Mouse (Mus musculus) CH12.LX (cell line): ENCODE results near the gene Ldha. TPM values are rescaled to one million over a fixed set of nuclear protein-coding genes. Genes with fewer than 3 reads are reported as not detected.

Experiments used
- DNase-seq: peaks from one replicate; pipeline ENCODE4 v3.0.0-alpha.2; 2013; ENCODE audit errors: extremely low read depth
- H3K27ac ChIP-seq: 2 replicates; pipeline ENCODE4 v1.5.1; 2012; ENCODE audit warnings: low read depth, mild to moderate bottlenecking, control low read depth, moderate library complexity; ENCODE audit not compliant: insufficient read depth
- H3K27me3 ChIP-seq: replicated peaks from 2 replicates; pipeline ENCODE3; 2012; ENCODE audit warnings: inconsistent platforms
- H3K36me3 ChIP-seq, 2 experiments: replicated peaks in 1 of 2; 2 replicates each; pipeline versions ENCODE3 to v1.6.1; 2012; ENCODE audit warnings: inconsistent platforms in 1 of 2, low read length in 1 of 2, mild to moderate bottlenecking in 1 of 2, mixed read lengths in 1 of 2, moderate library complexity in 1 of 2; ENCODE audit not compliant: control insufficient read depth in 1 of 2, insufficient read depth in 1 of 2
- H3K4me1 ChIP-seq, 2 experiments: 2 replicates each; pipeline ENCODE4 v1.6.1; 2012; ENCODE audit warnings: inconsistent platforms in 1 of 2, moderate library complexity in 1 of 2; ENCODE audit not compliant: insufficient read depth in 2 of 2, control insufficient read depth in 1 of 2
- H3K4me2 ChIP-seq: 2 replicates; pipeline ENCODE4 v1.6.1; 2012; ENCODE audit warnings: low read depth, mild to moderate bottlenecking, control low read depth; ENCODE audit not compliant: poor library complexity, insufficient read depth, severe bottlenecking
- H3K4me3 ChIP-seq, 3 experiments: fragments of 150-350 bp in 1 of 3; sonication (generic) in 1 of 3; replicated peaks in 1 of 3; 2 replicates each; pipeline versions ENCODE3 to v1.5.1; 2011 to 2012; ENCODE audit warnings: low read depth in 2 of 3, low read length in 2 of 3, mild to moderate bottlenecking in 2 of 3, moderate library complexity in 2 of 3, control low read depth in 1 of 3, improper control_type of control experiment in 1 of 3, inconsistent platforms in 1 of 3, mixed read lengths in 1 of 3; ENCODE audit not compliant: poor library complexity in 1 of 3
- H3K79me2 ChIP-seq: replicated peaks from 2 replicates; pipeline ENCODE4 v1.6.1; 2012; ENCODE audit warnings: mild to moderate bottlenecking, moderate library complexity; ENCODE audit not compliant: control insufficient read depth, poor library complexity, insufficient read depth, severe bottlenecking; ENCODE audit errors: extremely low read depth
- H3K9ac ChIP-seq: 2 replicates; pipeline ENCODE4 v1.6.1; 2012; ENCODE audit warnings: low read depth, mild to moderate bottlenecking, control low read depth, moderate library complexity; ENCODE audit not compliant: insufficient read depth
- H3K9me3 ChIP-seq: replicated peaks from 2 replicates; pipeline ENCODE3; 2012; ENCODE audit warnings: low read length, inconsistent platforms, mixed read lengths
- BHLHE40 ChIP-seq: IDR thresholded peaks from 2 replicates; pipeline ENCODE4 v1.6.1; 2011; ENCODE audit warnings: mild to moderate bottlenecking, low read depth, low read length, improper control_type of control experiment
- CHD1 ChIP-seq: IDR thresholded peaks from 2 replicates; pipeline ENCODE4 v1.6.1; 2012; ENCODE audit warnings: low read depth, low read length, improper control_type of control experiment, inconsistent platforms
- CHD2 ChIP-seq: IDR thresholded peaks from 2 replicates; pipeline ENCODE4 v1.6.1; 2011; ENCODE audit warnings: low read length, improper control_type of control experiment
- CTCF ChIP-seq, 2 experiments: IDR thresholded peaks in 1 of 2; conservative IDR thresholded peaks in 1 of 2; 2 replicates each; pipeline ENCODE4 v1.5.1; 2011 to 2012; ENCODE audit warnings: low read depth in 2 of 2, low read length in 2 of 2, improper control_type of control experiment in 1 of 2, inconsistent platforms in 1 of 2, mild to moderate bottlenecking in 1 of 2, moderate library complexity in 1 of 2
- E2F4 ChIP-seq: IDR thresholded peaks from 2 replicates; pipeline ENCODE4 v1.6.1; 2011; ENCODE audit warnings: low read depth, low read length, improper control_type of control experiment; ENCODE audit not compliant: insufficient replicate concordance
- ELF1 ChIP-seq: IDR thresholded peaks from 2 replicates; pipeline ENCODE4 v1.6.1; 2014; ENCODE audit warnings: low read depth, mild to moderate bottlenecking, inconsistent platforms, low read length, improper control_type of control experiment
- EP300 ChIP-seq: IDR thresholded peaks from 2 replicates; pipeline ENCODE4 v1.6.1; 2011; ENCODE audit warnings: low read length, improper control_type of control experiment
- ETS1 ChIP-seq: conservative IDR thresholded peaks from 2 replicates; pipeline ENCODE4 v1.6.1; 2012; ENCODE audit warnings: low read depth, mild to moderate bottlenecking, inconsistent platforms, low read length, improper control_type of control experiment, moderate library complexity
- GABPA ChIP-seq: IDR thresholded peaks from 2 replicates; pipeline ENCODE4 v1.6.1; 2012; ENCODE audit warnings: low read depth, low read length, improper control_type of control experiment, inconsistent platforms; ENCODE audit not compliant: insufficient replicate concordance
- HCFC1 ChIP-seq: IDR thresholded peaks from 2 replicates; pipeline ENCODE4 v1.6.1; 2012; ENCODE audit warnings: low read depth, mild to moderate bottlenecking, inconsistent platforms, low read length, improper control_type of control experiment
- IRF4 ChIP-seq: IDR thresholded peaks from 2 replicates; pipeline ENCODE4 v1.6.1; 2014; ENCODE audit warnings: low read depth, mild to moderate bottlenecking, inconsistent platforms, low read length, improper control_type of control experiment
- JUN ChIP-seq: IDR thresholded peaks from 2 replicates; pipeline ENCODE4 v1.6.1; 2011; ENCODE audit warnings: low read depth, mild to moderate bottlenecking, low read length, improper control_type of control experiment, moderate library complexity; ENCODE audit not compliant: insufficient read depth
- JUND ChIP-seq: conservative IDR thresholded peaks from 2 replicates; pipeline ENCODE4 v1.6.1; 2011; ENCODE audit warnings: low read depth, low read length, improper control_type of control experiment
- KAT2A ChIP-seq: IDR thresholded peaks from 2 replicates; pipeline ENCODE4 v1.6.1; 2012; ENCODE audit warnings: low read length, improper control_type of control experiment, inconsistent platforms; ENCODE audit not compliant: insufficient replicate concordance
- MAFK ChIP-seq: IDR thresholded peaks from 2 replicates; pipeline ENCODE4 v1.6.1; 2011; ENCODE audit warnings: low read length, improper control_type of control experiment; ENCODE audit not compliant: insufficient replicate concordance
- MAX ChIP-seq: IDR thresholded peaks from 2 replicates; pipeline ENCODE4 v1.6.1; 2011; ENCODE audit warnings: low read length, improper control_type of control experiment
- MAZ ChIP-seq: IDR thresholded peaks from 2 replicates; pipeline ENCODE4 v1.6.1; 2012; ENCODE audit warnings: low read depth, mild to moderate bottlenecking, inconsistent platforms, low read length, improper control_type of control experiment, moderate library complexity
- MEF2A ChIP-seq: IDR thresholded peaks from 2 replicates; pipeline ENCODE4 v1.6.1; 2014; ENCODE audit warnings: low read depth, mild to moderate bottlenecking, inconsistent platforms, low read length, improper control_type of control experiment, borderline replicate concordance
- MXI1 ChIP-seq: IDR thresholded peaks from 2 replicates; pipeline ENCODE4 v1.6.1; 2011; ENCODE audit warnings: mild to moderate bottlenecking, low read depth, low read length, improper control_type of control experiment
- MYC ChIP-seq: IDR thresholded peaks from 2 replicates; pipeline ENCODE4 v1.6.1; 2011; ENCODE audit warnings: low read depth, mild to moderate bottlenecking, improper control_type of control experiment, low read length
- NELFE ChIP-seq: IDR thresholded peaks from 2 replicates; pipeline ENCODE4 v1.6.1; 2011; ENCODE audit warnings: low read depth, low read length, improper control_type of control experiment
- NRF1 ChIP-seq: IDR thresholded peaks from 2 replicates; pipeline ENCODE4 v1.6.1; 2014; ENCODE audit warnings: low read depth, mild to moderate bottlenecking, inconsistent platforms, low read length, improper control_type of control experiment, moderate library complexity
- PAX5 ChIP-seq: IDR thresholded peaks from 2 replicates; pipeline ENCODE4 v1.6.1; 2012; ENCODE audit warnings: low read length, inconsistent platforms, mixed read lengths
- POLR2A ChIP-seq: IDR thresholded peaks from 2 replicates; pipeline ENCODE4 v1.6.1; 2011; ENCODE audit warnings: low read depth, mild to moderate bottlenecking, improper control_type of control experiment, low read length
- POLR2AphosphoS2 ChIP-seq: IDR thresholded peaks from 2 replicates; pipeline ENCODE4 v1.6.1; 2011; ENCODE audit warnings: low read depth, low read length, improper control_type of control experiment
- RAD21 ChIP-seq: IDR thresholded peaks from 2 replicates; pipeline ENCODE4 v1.6.1; 2011; ENCODE audit warnings: low read depth, mild to moderate bottlenecking, low read length, improper control_type of control experiment, moderate library complexity
- RCOR1 ChIP-seq: conservative IDR thresholded peaks from 2 replicates; pipeline ENCODE4 v1.6.1; 2012; ENCODE audit warnings: low read depth, mild to moderate bottlenecking, inconsistent platforms, low read length, improper control_type of control experiment
- SIN3A ChIP-seq: IDR thresholded peaks from 2 replicates; pipeline ENCODE4 v1.6.1; 2012; ENCODE audit warnings: low read length, improper control_type of control experiment, inconsistent platforms
- SMC3 ChIP-seq: IDR thresholded peaks from 2 replicates; pipeline ENCODE4 v1.6.1; 2011; ENCODE audit warnings: low read depth, low read length, improper control_type of control experiment
- TBP ChIP-seq: conservative IDR thresholded peaks from 2 replicates; pipeline ENCODE4 v1.6.1; 2011; ENCODE audit warnings: low read depth, low read length, improper control_type of control experiment
- TCF12 ChIP-seq: IDR thresholded peaks from 2 replicates; pipeline ENCODE4 v1.6.1; 2014; ENCODE audit warnings: low read depth, mild to moderate bottlenecking, inconsistent platforms, low read length, improper control_type of control experiment
- UBTF ChIP-seq: IDR thresholded peaks from 2 replicates; pipeline ENCODE4 v1.6.1; 2012; ENCODE audit warnings: low read depth, mild to moderate bottlenecking, inconsistent platforms, low read length, improper control_type of control experiment, moderate library complexity
- USF1 ChIP-seq: IDR thresholded peaks from 2 replicates; pipeline ENCODE4 v1.6.1; 2014; ENCODE audit warnings: low read depth, mild to moderate bottlenecking, inconsistent platforms, low read length, improper control_type of control experiment
- USF2 ChIP-seq: conservative IDR thresholded peaks from 2 replicates; pipeline ENCODE4 v1.6.1; 2011; ENCODE audit warnings: low read depth, low read length, improper control_type of control experiment
- ZC3H11A ChIP-seq: IDR thresholded peaks from 2 replicates; pipeline ENCODE4 v1.6.1; 2012; ENCODE audit warnings: low read depth, mild to moderate bottlenecking, inconsistent platforms, low read length, improper control_type of control experiment
- ZKSCAN1 ChIP-seq: IDR thresholded peaks from 2 replicates; pipeline ENCODE4 v1.6.1; 2012; ENCODE audit warnings: low read depth, inconsistent platforms, low read length, improper control_type of control experiment, borderline replicate concordance
- ZMIZ1 ChIP-seq: IDR thresholded peaks from 2 replicates; pipeline ENCODE4 v1.6.1; 2012; ENCODE audit warnings: low read depth, mild to moderate bottlenecking, inconsistent platforms, low read length, improper control_type of control experiment
- ZNF384 ChIP-seq: IDR thresholded peaks from 2 replicates; pipeline ENCODE4 v1.6.1; 2012; ENCODE audit warnings: low read depth, low read length, improper control_type of control experiment, inconsistent platforms
- dilution Hi-C: fragments of 300-500 bp; cut with MboI; formaldehyde crosslinking; loops from 2 replicates; pipeline ENCODE4 v1.14.3; 2020; ENCODE audit warnings: low sequenced_read_pairs; ENCODE audit not compliant: extremely low pct_unique_long_range_greater_than_20kb, extremely low pct_ligation_motif_present
- in situ Hi-C: fragments of 300-500 bp; cut with MboI; formaldehyde crosslinking; loops from 3 replicates; pipeline ENCODE4 v1.14.3; 2019; ENCODE audit warnings: low sequenced_read_pairs, low pct_ligation_motif_present, low pct_unique_long_range_greater_than_20kb, mixed read lengths
- polyA plus RNA-seq: library from polyadenylated mRNA; unstranded; fragments of >175 nt; gene quantifications from 2 replicates; pipeline ENCODE4 v1.2.1, GENCODE M21; 2012; ENCODE audit warnings: low read depth; ENCODE audit not compliant: insufficient read length
- total RNA-seq, 2 experiments: library from RNA; depleted of rRNA; stranded (reverse); fragments of 300-350 nt in 1 of 2; fragments of >200 nt in 1 of 2; gene quantifications; 2 replicates each; pipeline ENCODE4 v1.2.3; 2012 to 2014

Gene Ldha
- total and polyA plus RNA-seq, 3 experiments: 970 to 1,555 (median 1,199) TPM

- H3K79me2 ChIP-seq: peaks cover 44% of the 10 kb centered on the region
- peak; percentile 98 for DNase-seq
- H3K4me1 ChIP-seq: peaks cover 2 to 27% of the 10 kb centered on the region in 2 experiments; a peak in 2 of 4 replicates
- TF ChIP-seq MXI1: peak; percentile 77
- no peak for TF ChIP-seq CTCF (conservative IDR thresholded peaks at IDR 0.05 in 1 of 2, IDR thresholded peaks at IDR 0.05 in 1 of 2; ENCODE audit: low read depth in 2 of 2, low read length in 2 of 2)
- TF ChIP-seq POLR2AphosphoS2: no peak
- no peak for TF ChIP-seq UBTF
- TF ChIP-seq MEF2A: no peak
- peak; percentile 97 for TF ChIP-seq BHLHE40
- TF ChIP-seq USF1: peak; percentile 87
- no peak for TF ChIP-seq RAD21
- peak; percentile 87 for TF ChIP-seq USF2
- TF ChIP-seq MAFK: no peak
- TF ChIP-seq MAZ: peak; percentile 81; the same call in 1 of the 2 replicates
- no peak for TF ChIP-seq ETS1
- TF ChIP-seq NRF1: peak; percentile 74
- TF ChIP-seq ELF1: peak; percentile 97
- 0 out of 2 replicates have a peak, but pooled peaks have one; percentile 45 for TF ChIP-seq TBP
- peak; percentile 88 for TF ChIP-seq CHD2
- no peak for TF ChIP-seq JUND
- peak; percentile 96 for TF ChIP-seq SIN3A
- no peak for TF ChIP-seq JUN
- no peak; the same call in 1 of the 2 replicates for TF ChIP-seq GABPA
- no peak for TF ChIP-seq RCOR1
- TF ChIP-seq MYC: peak; percentile 70; the same call in 1 of the 2 replicates
- TF ChIP-seq HCFC1: peak; percentile 85
- TF ChIP-seq KAT2A: peak; percentile 60; the same call in 1 of the 2 replicates
- no peak for TF ChIP-seq CHD1
- TF ChIP-seq ZC3H11A: no peak
- no peak for TF ChIP-seq ZKSCAN1
- no peak for TF ChIP-seq SMC3
- no peak for TF ChIP-seq E2F4
- TF ChIP-seq PAX5: no peak
- TF ChIP-seq EP300: no peak
- TF ChIP-seq ZNF384: no peak
- peak; percentile 95 for TF ChIP-seq MAX
- peak; percentile 58 for TF ChIP-seq NELFE
- peak; percentile 80 for TF ChIP-seq POLR2A
- TF ChIP-seq IRF4: peak; percentile 38; the same call in 1 of the 2 replicates
- TF ChIP-seq ZMIZ1: no peak
- peak; percentile 26; the same call in 1 of the 2 replicates for TF ChIP-seq TCF12
- H3K4me3 ChIP-seq: peak within 1 kb of the TSS; percentile 89 to 95 (median 94)
- H3K27me3 ChIP-seq: no peaks in the 10 kb centered on the region
- H3K4me2 ChIP-seq: peak within 1 kb of the TSS; percentile 100
- H3K36me3 ChIP-seq: peaks cover 3 to 23% of the 10 kb centered on the region in 2 experiments
- in situ Hi-C loops: loop anchor here (5.0 kb wide), 1 partner anchor 52 kb away; no protein-coding TSS in a partner anchor
- no peaks in the 10 kb centered on the region for H3K9me3 ChIP-seq
- H3K9ac ChIP-seq: peak within 1 kb of the TSS; percentile 72
- dilution Hi-C loops: no loop called here
- H3K27ac ChIP-seq: peak within 1 kb of the TSS; percentile 71
Measured at GRCm38 (mm10) chr7:46795287-46796205, 45.7 kb upstream of the Ldha start, which contains the start of the genes Hps5 and Gtf2h1. Gene Hps5, minus strand, starts transcription at chr7:46796064. Gene Gtf2h1, plus strand, starts transcription at chr7:46796103.
